1 mouse cellular context compared by ENCODE assay signal in the genomic region with DNA sequence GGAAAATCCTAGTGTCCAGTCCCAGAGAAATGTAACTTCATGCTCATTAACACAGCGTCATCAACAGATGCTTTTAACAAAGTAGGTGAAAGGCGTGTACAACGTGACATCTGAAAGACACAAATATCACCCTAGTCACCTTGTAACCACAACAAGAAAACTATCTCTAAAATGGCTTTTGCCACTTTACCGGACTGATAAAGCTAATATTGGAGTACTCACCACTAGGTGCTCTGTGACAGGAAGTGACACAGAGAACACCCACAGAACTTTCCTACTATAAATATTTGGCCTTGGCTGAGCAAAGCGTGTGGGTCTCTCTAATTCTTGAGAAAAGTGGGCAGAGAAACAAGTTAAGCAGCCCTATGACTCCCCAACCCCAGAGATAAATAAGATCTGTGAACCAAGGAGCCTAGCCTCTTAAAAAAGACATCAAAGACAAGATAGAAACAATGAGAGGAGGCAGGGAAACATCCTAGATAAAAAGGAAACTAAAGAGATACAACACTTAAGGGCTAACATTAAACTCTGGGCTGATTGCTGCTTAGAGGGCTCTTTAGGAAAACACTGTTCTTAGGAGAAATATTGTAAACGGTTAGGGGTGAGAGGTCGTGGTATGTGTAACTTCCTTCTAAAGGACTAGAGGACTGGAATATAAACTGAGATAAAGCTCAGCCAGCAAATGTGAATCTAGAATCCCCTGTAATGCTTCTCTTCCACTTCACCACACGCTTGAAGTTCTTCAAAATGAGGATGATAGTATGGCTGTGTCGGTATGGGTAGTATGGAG.
TF ChIP-seq lines count a peak whose summit lies in the region.

No protein-coding gene starts in this region.

TF ChIP-seq in CH12.LX, 34 proteins besides CTCF, POLR2A, EP300 and RAD21 (continued from another document):
- TF ChIP-seq JUND (conservative IDR thresholded peaks at IDR 0.05; ENCODE audit: low read depth, low read length) (no peak), KAT2A (IDR thresholded peaks at IDR 0.05; ENCODE audit: insufficient replicate concordance, low read length) (no peak), JUN (IDR thresholded peaks at IDR 0.05; ENCODE audit: insufficient read depth, low read depth, low read length) (no peak), MAFK (IDR thresholded peaks at IDR 0.05; ENCODE audit: insufficient replicate concordance, low read length) (no peak), ZNF384 (IDR thresholded peaks at IDR 0.05; ENCODE audit: low read depth, low read length) (no peak), ZC3H11A (IDR thresholded peaks at IDR 0.05; ENCODE audit: low read depth, low read length) (no peak)
TF ChIP-seq in CH12.LX: peak in this region for 0.
